Mouse (Mus musculus) mouse trophoblast stem cell (cell line): Measurements from ENCODE around the gene Sco2.

Experiments used
- in situ Hi-C, 2 experiments: fragments of 300-500 bp; cut with MseI, MboI; formaldehyde crosslinking; loops; 2 replicates in 1 of 2; 3 replicates in 1 of 2; pipeline ENCODE4 v1.15.1; 2025

The Sco2 gene

DNA sequence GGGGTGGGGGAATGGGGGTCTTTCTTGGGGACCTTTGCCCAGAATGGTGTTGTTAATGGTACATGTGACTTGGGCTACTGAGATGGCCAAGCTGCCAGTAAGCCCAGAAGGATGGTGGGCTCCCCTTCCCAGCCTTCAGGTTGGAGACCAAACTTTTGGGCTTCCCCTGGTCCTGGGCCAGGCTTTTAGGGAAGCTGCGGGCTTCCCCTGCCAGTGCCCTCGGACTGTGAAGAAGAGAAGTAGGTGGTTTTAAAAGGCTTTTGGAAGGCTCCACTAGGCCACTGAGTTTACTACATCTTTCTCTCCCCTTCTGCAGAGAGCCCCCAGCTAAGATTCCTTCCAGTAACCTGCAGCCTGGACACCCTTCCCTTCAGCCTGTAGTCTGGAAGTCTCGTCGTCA, 50.0 kb downstream of the Sco2 start:
- in situ Hi-C loops, result no loop called here

DNA sequence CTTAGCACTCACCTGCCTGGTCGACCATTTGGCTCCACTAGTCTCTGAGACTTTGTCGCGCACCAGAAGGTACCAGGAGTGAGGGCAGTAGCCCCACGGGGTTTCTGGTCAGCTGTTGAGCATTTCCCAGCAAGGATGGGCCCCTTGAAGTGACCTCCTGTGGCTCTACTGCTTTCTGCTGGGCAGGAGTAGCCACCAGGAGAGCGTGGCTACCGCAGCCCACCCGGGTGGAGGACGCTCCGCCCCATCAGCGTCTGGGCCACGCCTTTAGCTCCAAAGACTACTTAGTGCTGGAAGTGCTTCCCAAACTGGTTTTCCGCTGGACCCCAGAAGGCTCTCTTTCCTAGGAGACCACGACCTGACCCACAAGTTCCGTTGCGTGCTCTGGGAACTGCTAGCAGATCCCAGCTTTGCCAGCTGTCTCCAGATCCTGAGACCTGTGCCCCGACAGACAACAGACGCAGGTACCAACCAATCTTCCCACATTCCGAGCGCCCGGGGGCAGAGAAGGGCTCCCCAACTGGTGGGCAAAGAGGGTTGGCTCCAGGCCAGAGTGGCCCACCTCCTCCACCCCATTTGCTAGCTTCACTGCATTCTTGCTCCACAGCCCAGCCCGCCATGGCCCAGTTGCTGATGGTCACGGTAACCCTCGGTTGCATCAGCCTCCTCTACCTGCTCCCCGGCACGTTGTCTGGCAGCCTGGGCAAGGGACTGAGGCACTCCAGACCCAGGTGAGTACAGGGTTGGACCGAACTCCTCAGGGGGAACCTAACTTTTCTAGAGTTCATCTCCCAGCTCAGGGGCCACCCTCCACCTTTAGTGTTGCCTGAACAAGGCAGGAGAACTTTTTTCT, 50.8 kb downstream of the Sco2 start, which contains the start of gene Adm2:
Gene Adm2, plus strand, starts transcription at position 51 of the 853 bp plus-strand sequence.
- in situ Hi-C loops, result no loop called here
